Mouse (Mus musculus) ES-E14 (cell line): ENCODE data around the gene Rbfox1.

ENCODE experiments used
- HCFC1 ChIP-seq: IDR thresholded peaks from 2 replicates; pipeline ENCODE4 v1.6.1; 2012; ENCODE audit warnings: low read length, inconsistent platforms, borderline replicate concordance; ENCODE audit not compliant: insufficient read depth
- MAFK ChIP-seq: IDR thresholded peaks from 2 replicates; pipeline ENCODE4 v1.6.1; 2014; ENCODE audit warnings: mild to moderate bottlenecking, low read depth, low read length, inconsistent platforms; ENCODE audit not compliant: insufficient read depth
- ZC3H11A ChIP-seq: IDR thresholded peaks from 2 replicates; pipeline ENCODE4 v1.6.1; 2012; ENCODE audit warnings: low read depth, mild to moderate bottlenecking, inconsistent platforms, low read length, borderline replicate concordance

- no peak for TF ChIP-seq ZC3H11A
- no peak for TF ChIP-seq HCFC1
- no peak for TF ChIP-seq MAFK
These were observed 634.3 kb downstream of the Rbfox1 start for GRCm38 (mm10) chr16:6519474-6519873.
